Mouse (Mus musculus) layer of hippocampus, adult 9-10 months (tissue): ENCODE measurements at regions not wholly inside any gene's neighbourhood (a gene's known extent, or its start where the extent isn't known, plus 50 kb on each side); places are given as distances from the start of the nearest gene placed in this dataset.

Source experiments
- DNase-seq: peaks from one replicate; pipeline ENCODE4 v3.0.0; 2022; ENCODE audit warnings: low spot score

GRCm38 (mm10) chrX:11655466-11655865 is 327.8 kb downstream of the H2al1j start:
- no peak for DNase-seq

DNA sequence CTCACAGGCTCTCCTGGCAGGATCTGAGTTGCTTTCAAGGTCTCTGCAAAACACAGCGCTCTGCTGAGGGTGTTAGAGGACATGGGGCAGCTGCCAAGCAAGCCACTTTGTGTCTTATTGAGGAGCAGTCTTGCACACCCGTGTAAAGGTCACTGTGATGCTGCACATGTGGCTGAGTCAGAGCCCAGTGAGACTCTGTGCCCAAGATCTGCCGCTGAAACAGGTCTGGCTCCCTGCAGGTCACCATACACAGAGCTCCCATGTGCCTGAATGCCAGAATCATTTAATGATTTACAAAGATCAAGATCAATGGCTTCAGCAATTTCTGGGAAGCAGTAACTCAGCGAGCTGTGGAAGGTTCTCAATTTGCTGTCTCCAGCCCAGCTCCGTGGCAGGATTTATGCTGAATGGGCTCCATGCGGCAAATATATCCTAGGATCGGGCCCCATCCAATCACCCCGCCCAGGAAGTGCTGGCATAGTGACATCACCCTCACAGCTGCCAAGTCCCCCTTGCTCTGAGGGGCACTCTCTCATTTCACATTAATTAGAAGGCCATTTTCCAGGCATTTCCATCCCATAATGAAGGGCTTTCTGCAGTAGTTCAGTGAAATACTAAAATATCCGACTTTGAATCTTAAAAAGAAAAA is 330.1 kb downstream of the H2al1j start:
- DNase-seq, result no peak

GRCm38 (mm10) chrX:11663187-11663829 is 335.7 kb downstream of the H2al1j start:
- DNase-seq, result no peak

- no peak for DNase-seq
Measured at GRCm38 (mm10) chrX:11664330-11665061, 336.9 kb downstream of the H2al1j start.

DNA sequence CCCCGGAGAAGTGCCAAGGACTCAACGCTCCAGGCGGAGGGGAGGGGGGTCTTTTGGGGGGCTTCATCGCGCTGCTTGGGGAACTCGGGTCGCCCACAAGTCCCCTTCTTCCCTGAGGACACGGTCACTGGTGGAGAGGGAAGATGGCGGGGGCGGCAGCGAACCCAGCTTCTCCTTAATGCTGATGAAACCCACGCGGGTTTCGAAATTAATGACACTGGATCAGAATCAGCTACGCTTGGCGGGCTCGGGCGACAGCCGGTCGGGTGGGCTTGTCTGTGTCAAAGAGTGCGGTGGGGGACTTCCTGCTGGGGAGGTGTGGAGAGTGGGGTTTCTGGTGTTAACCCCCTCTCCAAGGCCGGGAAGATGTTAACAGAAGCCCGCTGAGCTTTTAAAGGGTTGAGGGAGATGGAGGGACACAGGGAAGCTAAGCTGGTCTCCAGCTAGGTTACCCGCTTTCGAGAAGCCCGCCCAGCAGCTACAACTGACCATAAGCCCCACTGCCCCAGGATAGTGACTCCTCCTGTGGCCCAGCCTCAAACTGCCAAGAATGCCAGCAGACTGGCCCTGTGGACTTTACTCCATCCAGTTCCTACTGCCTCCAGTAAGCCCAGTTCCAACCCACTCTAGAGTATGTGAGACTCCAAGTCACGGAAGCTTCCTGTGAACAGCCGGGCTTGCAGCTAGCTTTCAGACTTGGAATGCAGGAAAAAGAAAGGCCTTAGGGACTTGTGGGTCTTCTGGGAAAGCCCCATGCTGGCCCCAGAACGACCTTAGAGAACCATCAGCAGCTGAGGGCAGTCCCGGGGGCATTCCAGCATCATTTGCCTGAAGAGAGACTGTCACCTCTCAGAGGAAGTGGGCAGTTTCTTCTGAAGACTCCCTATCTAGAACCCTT is 337.7 kb downstream of the H2al1j start:
- no peak for DNase-seq

DNA sequence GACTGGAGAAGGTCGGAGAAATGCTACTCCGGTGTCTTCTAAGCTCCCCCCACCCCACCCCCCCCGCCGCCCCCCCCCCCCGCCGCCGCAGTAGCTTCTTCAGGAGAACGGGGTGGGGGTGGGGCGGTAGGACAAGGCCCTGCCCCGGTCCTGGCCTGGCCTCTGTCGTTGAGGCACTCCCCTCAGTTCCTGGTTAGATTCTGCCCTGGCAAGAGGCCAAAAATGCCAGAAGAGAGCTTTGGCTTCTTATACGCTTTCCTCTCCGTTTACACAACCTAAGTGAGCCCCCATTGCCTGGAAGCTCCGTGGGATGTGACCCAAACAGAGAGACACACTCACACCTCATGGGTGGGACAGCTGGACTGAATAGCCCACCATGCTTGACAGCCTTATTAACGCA is 338.9 kb downstream of the H2al1j start:
- DNase-seq, result no peak

DNA sequence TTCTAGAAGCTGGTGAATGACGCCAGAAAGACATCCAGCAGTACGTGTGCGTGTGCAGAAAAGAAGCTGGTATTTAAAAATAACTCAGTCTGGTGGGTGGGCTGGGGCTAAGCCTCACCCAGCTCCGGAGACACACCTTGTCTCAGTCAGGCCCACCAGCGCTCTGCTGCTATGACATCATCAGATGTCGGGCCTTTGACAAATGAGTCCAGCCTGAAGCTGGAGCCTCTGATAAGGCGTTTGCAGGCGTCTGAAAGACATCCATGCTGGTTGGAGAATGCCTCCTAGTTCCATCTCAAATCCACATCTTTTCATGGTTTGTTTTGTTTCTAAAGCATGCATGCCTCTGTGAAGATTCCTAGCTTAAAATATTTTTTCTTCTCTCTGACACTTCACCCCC is 344.2 kb downstream of the H2al1j start:
- no peak for DNase-seq

DNA sequence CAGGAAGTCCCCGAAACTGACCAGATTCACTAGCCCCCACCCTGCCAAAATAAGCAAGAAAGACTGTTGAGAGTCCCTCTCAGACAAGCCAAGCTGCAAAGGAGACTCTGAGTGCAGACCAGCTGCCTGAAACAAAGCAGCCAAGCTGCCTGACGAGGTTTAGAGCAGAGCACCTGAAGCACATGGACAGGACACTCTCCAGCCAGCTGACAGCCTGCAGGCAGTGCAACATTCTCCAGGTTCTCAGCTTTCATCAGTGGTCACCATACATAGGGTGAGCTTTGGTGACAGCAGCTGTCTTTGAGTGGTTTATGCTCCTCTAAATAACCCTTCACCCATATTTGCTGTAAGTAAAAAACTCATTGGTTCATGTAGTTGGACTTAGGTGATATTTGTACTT is 350.5 kb downstream of the H2al1j start:
- no peak for DNase-seq

DNA sequence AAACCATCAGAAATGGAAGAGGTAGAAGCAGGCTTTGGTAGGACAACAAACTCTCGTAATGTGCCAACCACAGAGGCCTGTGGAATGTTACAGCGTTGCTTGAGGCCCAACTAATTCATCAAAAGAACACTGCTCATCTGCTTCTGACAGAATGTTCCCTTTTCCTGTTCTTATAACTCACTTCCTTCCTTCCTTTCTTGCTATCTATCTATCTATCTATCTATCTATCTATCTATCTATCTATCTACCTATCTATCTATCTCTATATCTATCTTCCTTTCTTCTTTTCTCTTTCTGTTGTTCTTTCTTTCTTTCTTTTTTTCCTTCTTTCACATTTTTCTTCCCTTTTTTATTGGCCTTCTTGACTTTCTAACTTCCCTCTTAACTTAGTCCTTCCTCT is 353.7 kb downstream of the H2al1j start:
- DNase-seq, result no peak

DNA sequence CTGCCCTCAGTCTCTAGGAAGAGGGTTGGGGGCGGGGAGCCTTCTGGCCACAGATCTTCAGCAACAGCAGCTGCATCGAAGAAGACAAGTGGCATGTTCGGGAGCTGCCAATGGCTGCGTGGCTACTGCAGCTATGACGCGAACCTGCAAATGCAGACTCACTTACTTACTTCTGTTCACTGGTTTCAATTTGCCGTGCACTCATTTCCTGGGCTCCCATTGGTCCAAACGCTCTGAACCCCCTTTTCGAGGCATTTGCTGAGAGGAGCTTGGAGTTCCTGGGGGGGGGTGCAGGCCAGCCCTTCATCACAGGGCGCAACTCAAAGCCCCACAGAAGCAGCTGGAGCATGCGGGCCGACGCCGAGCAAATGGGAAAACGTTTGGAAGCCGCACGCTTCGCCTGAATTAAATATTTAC is 362.4 kb downstream of the H2al1j start:
- DNase-seq, result no peak

DNA sequence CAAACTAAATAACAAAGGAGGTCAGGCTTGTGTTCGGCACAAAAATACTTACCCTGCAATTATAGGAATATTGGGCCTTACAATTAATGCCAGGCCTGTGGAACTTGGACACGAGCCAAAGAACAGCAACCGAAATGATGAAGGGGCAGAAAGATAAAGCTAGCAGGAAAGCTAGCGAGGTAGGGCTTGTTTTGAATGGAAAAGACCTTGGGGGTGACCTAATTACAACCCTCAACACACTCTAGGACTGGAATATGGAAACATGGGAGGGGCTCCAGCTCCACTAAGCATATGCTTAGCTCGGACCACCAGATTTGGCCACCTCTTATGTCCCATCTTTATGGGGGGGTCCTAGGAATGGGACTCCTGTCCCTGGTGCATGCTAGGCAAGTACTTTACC is 362.8 kb downstream of the H2al1j start:
- DNase-seq, result no peak

- no peak for DNase-seq
Measured at GRCm38 (mm10) chrX:11691019-11691418, 363.4 kb downstream of the H2al1j start.

- no peak for DNase-seq
Measured at GRCm38 (mm10) chrX:11696565-11696964, 368.9 kb downstream of the H2al1j start.

DNA sequence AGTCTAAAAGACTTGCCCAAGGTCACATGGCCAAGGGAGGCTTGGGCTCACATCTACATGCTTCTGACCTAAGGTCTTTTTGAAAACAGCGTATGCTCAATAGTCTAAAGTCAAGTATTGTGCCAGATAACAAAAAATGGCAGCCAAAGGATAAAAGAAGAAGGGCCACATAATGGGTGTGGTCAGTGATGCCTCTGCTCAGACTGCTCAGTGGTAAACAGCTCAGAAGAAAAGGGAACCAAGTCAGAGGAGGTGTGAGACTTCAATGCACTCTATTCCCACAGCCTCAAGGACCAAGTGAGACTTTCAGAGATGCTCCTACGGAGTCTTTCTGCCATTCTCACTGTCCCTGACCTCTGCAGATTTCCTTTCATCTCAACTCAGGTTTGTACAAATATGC is 373.5 kb downstream of the H2al1j start:
- DNase-seq, result no peak

DNA sequence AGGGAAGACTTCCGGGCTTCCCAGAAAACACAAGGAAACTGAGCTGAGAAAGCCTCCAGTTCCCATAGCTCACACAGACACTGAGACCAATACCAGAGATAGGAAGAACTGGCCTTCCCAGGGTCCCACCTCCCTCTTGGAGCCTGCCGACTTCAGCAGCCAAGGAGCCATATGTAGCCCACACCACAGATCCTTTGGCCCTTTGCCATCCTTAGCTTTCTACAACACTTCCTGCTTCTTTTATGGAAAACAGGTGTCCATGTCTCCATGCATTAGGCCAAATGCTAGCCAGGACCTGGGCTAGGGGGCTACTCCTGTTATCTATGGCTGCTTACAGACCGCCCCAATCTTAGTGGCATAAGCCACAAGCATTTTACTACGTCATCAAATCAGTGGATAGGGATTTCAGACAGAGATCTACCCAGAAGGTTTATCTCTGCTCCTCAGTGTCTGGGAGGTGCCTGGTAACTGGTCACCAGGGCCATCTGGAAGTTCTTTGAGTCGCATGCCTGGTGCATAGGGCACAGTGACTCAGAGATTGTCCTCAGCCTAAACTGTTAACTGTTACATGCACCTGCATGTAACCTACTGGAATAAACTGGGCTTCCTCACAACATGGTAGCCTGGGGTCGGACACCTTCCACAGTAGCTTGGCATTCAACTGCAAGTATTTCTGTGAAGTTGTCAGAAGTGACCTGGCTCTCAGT is 378.4 kb downstream of the H2al1j start:
- DNase-seq, result no peak

DNA sequence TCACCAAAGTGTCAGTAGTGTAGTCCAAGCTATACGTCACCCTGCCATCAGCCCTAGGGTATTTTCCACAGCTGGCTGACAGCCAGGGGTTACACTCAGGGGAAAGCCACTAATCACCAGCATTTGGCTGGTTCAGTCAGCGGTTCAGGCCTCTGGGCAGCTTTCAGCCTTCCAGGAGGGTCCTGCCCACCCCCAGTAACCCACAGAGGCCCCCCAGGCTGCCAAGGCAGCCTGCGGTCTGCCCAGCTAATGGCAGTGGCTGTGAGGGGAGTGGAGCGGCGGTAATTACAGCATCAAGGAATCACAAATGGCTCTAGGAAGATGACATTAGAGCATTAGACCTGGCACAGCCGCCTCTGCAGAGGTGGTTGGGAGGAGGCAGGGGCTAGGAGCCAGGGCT is 379.7 kb downstream of the H2al1j start:
- DNase-seq, result no peak

DNA sequence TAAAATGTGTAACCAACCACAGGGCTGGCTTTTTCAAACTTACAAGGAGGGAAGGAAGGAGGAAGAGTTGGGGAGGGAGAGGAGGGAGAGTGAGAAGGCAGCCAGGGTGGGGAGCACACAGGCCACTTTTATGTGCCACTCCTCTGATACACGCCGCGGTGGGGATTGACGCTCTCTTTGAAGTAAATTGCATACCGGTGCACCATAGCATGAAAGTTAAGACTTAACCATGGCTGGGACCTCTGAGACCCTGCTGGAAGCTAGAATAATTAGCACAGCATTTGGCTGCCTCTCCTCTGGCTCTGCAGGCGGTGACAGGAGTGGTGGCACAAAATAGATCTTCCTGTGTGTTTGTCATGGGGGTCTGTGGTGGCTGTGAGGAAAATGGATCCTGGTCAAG is 380.7 kb downstream of the H2al1j start:
- DNase-seq, result no peak

DNA sequence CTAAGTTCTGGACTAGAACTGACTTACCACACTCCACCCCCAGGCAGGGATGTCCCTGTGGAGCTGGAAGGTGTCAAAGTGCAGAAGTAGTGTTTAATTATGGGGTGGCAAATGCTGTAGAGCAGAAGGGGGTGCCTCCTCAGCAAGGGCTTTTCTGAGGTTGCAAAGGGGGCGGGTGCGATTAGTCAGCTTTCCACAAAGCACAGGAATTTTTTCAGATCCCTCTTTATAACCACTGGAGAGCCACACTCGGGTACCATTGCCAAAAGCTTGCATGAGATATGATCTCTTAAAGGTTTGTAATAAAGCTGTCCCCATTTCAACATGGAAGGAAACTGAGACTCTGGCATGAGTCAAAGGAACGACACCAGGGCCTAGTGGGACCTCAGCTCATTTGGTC is 381.7 kb downstream of the H2al1j start:
- no peak for DNase-seq

GRCm38 (mm10) chrX:11713423-11713822 is 385.8 kb downstream of the H2al1j start:
- no peak for DNase-seq

DNA sequence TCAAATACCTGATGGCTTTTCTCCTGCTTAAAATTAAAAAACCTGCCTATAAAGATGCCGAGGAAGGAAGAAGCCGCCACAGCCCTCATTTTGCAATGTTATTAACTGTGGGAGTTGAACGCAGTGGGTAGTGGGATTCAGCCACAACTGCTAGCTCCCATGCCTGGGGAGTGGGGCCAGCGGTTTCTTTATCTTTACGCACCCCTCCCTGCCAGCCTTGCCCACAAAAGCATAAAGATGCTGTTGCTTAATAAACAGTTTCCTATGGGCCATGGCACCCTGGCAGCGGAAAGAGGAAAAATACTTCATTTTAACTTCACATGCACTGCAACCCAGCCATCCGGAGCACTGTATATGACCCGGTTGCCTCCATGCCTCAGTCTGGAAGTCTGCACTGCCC is 389.2 kb downstream of the H2al1j start:
- DNase-seq, result no peak

GRCm38 (mm10) chrX:11718778-11719177 is 391.2 kb downstream of the H2al1j start:
- no peak for DNase-seq

GRCm38 (mm10) chrX:11720517-11720916 is 392.9 kb downstream of the H2al1j start:
- no peak for DNase-seq
